Mouse (Mus musculus) liver (tissue): ENCODE measurements around the gene Bmp4.

ENCODE experiments used
- DNase-seq: peaks from one replicate; pipeline ENCODE4 v3.0.0-alpha.2; 2020; ENCODE audit warnings: mixed read lengths

Gene Bmp4

GRCm38 (mm10) chr14:46385701-46386477, 4.6 kb downstream of the Bmp4 start:
- no peak for DNase-seq

- DNase-seq: no peak
Observed at GRCm38 (mm10) chr14:46384946-46385691, 5.3 kb downstream of the Bmp4 start.

GRCm38 (mm10) chr14:46381457-46381856, 9.0 kb downstream of the Bmp4 start:
- no peak for DNase-seq

GRCm38 (mm10) chr14:46380286-46380721, 10.2 kb downstream of the Bmp4 start:
- DNase-seq: peak; percentile 23

- DNase-seq: no peak
Observed at GRCm38 (mm10) chr14:46379285-46379684, 11.2 kb downstream of the Bmp4 start, which contains the start of gene Gm15217. Gm15217 (plus strand) TSS chr14:46379414.

- no peak for DNase-seq
Observed at GRCm38 (mm10) chr14:46375796-46376195, 14.7 kb downstream of the Bmp4 start.

GRCm38 (mm10) chr14:46372452-46372851, 18.0 kb downstream of the Bmp4 start:
- DNase-seq: no peak

GRCm38 (mm10) chr14:46363209-46363608, 27.3 kb downstream of the Bmp4 start:
- no peak for DNase-seq

GRCm38 (mm10) chr14:46357696-46358095, 32.8 kb downstream of the Bmp4 start:
- DNase-seq: no peak

GRCm38 (mm10) chr14:46357286-46357685, 33.2 kb downstream of the Bmp4 start:
- no peak for DNase-seq

- no peak for DNase-seq
Observed at GRCm38 (mm10) chr14:46344750-46345149, 45.7 kb downstream of the Bmp4 start.

GRCm38 (mm10) chr14:46338801-46339200, 51.7 kb downstream of the Bmp4 start:
- DNase-seq: no peak
